Mouse (Mus musculus) lung, embryonic 16.5 days (tissue): ENCODE results near the gene Gpi1. TPM values are rescaled to one million over a fixed set of nuclear protein-coding genes. Genes with fewer than 3 reads are reported as not detected.

Source experiments
- ATAC-seq: fragments of 200-750 bp; cut with Nextera tagmentation; 2 replicates; pipeline ENCODE4 v1.8.0; 2017; ENCODE audit warnings: low read depth, mild to moderate bottlenecking, moderate library complexity
- H3K27ac ChIP-seq: fragments of 300-500 bp; sonication (generic); 2 replicates; pipeline ENCODE4 v1.5.1; 2014; ENCODE audit warnings: mild to moderate bottlenecking, control low read depth, low read length
- H3K27me3 ChIP-seq: fragments of 300-500 bp; sonication (generic); 2 replicates; pipeline ENCODE4 v1.6.1; 2014; ENCODE audit warnings: low read depth, low read length, mixed read lengths; ENCODE audit not compliant: control insufficient read depth, insufficient read depth
- H3K36me3 ChIP-seq: fragments of 300-500 bp; sonication (generic); 2 replicates; pipeline ENCODE4 v1.6.1; 2014; ENCODE audit warnings: low read length; ENCODE audit not compliant: control insufficient read depth, insufficient read depth
- H3K4me1 ChIP-seq: fragments of 300-500 bp; sonication (generic); replicated peaks from 2 replicates; pipeline ENCODE4 v1.6.1; 2014; ENCODE audit warnings: low read length, mixed read lengths; ENCODE audit not compliant: control insufficient read depth, insufficient read depth
- H3K4me2 ChIP-seq: fragments of 300-500 bp; sonication (generic); 2 replicates; pipeline ENCODE4 v1.6.1; 2014; ENCODE audit warnings: low read depth, low read length, control low read depth
- H3K4me3 ChIP-seq: fragments of 300-500 bp; sonication (generic); 2 replicates; pipeline ENCODE4 v1.5.1; 2014; ENCODE audit warnings: mild to moderate bottlenecking, low read length, control low read depth
- H3K9ac ChIP-seq: fragments of 300-500 bp; sonication (generic); 2 replicates; pipeline ENCODE4 v1.6.1; 2014; ENCODE audit warnings: low read length, control low read depth
- H3K9me3 ChIP-seq: fragments of 300-500 bp; sonication (generic); 2 replicates; pipeline ENCODE4 v1.6.1; 2016; ENCODE audit warnings: low read length; ENCODE audit not compliant: control insufficient read depth
- WGBS: fragments of 180-500 bp; shearing (Covaris S2); extraction: QIAGEN DNeasy Blood & Tissue Kit; methylation state at CpG from one replicate; pipeline ENCODE4 v1.1.7; 2014; 5-methylcytosine and 5-hydroxymethylcytosine counted together
- polyA plus RNA-seq: library from polyadenylated mRNA; unstranded; fragments of >200 nt; fragmentation: Nextera tagmentation; extraction: Ambion mirVana; gene quantifications from 2 replicates; pipeline ENCODE4 v1.2.1, GENCODE M21; 2015

Gene Gpi1
- polyA plus RNA-seq, 1 experiment from 2014 or later: 256 TPM

GRCm38 (mm10) chr7:34234610-34235561 is 4.8 kb upstream of the Gpi1 start:
- Histone ChIP-seq H3K9ac (peak overlapping the region; percentile 75), H3K27ac (peak overlapping the region; percentile 94), H3K36me3 (peaks cover 26% of the 10 kb centered on the region), H3K4me1 (peaks cover 11% of the 10 kb centered on the region), H3K4me2 (peak overlapping the region; percentile 81), H3K9me3 (no peaks in the 10 kb centered on the region), H3K4me3 (peak overlapping the region; percentile 55), H3K27me3 (no peaks in the 10 kb centered on the region)
- ATAC-seq: no peak
- 1% methylated on average over 17 of the region's 17 CpGs for WGBS

- WGBS: under 1% methylated on average over 46 of the region's 46 CpGs
- ATAC-seq: peak; percentile 90
- H3K27me3 ChIP-seq: no peaks in the 10 kb centered on the region
Measured at GRCm38 (mm10) chr7:34233909-34234609, 3.9 kb upstream of the Gpi1 start.

GRCm38 (mm10) chr7:34232785-34233725 is 2.9 kb upstream of the Gpi1 start:
- Histone ChIP-seq H3K4me1 (peaks cover 24% of the 10 kb centered on the region), H3K9me3 (no peaks in the 10 kb centered on the region), H3K9ac (peak overlapping the region; percentile 75), H3K4me2 (peak overlapping the region; percentile 81), H3K36me3 (peaks cover 11% of the 10 kb centered on the region), H3K4me3 (peak overlapping the region; percentile 55), H3K27me3 (no peaks in the 10 kb centered on the region), H3K27ac (peak overlapping the region; percentile 94)
- ATAC-seq: no peak
- 34% methylated on average over 7 of the region's 7 CpGs for WGBS

More at GRCm38 (mm10) chr7:34233909-34234609, 3.9 kb upstream of the Gpi1 start:
- peaks cover 19% of the 10 kb centered on the region for H3K36me3 ChIP-seq
- peak overlapping the region; percentile 75 for H3K9ac ChIP-seq
- peaks cover 15% of the 10 kb centered on the region for H3K4me1 ChIP-seq
- no peaks in the 10 kb centered on the region for H3K9me3 ChIP-seq
- H3K27ac ChIP-seq: peak overlapping the region; percentile 94
- peak overlapping the region; percentile 55 for H3K4me3 ChIP-seq
- H3K4me2 ChIP-seq: peak overlapping the region; percentile 81

- Histone ChIP-seq H3K4me3 (peak overlapping the region; percentile 81), H3K27ac (peak overlapping the region; percentile 89), H3K4me1 (peaks cover 32% of the 10 kb centered on the region), H3K4me2 (peak overlapping the region; percentile 83), H3K27me3 (no peaks in the 10 kb centered on the region), H3K9ac (peak overlapping the region; percentile 88), H3K9me3 (no peaks in the 10 kb centered on the region), H3K36me3 (peaks cover 9% of the 10 kb centered on the region)
- WGBS: 0% methylated on average over 19 of the region's 19 CpGs
- peak; percentile 16; the same call in 1 of the 2 replicates for ATAC-seq
Measured at GRCm38 (mm10) chr7:34229691-34230111, 435 bp downstream of the Gpi1 start.

- peaks cover 32% of the 10 kb centered on the region for H3K4me1 ChIP-seq
- peak overlapping the region; percentile 81 for H3K4me3 ChIP-seq
- peak overlapping the region; percentile 89; the same call in 1 of the 2 replicates for H3K27ac ChIP-seq
- H3K9me3 ChIP-seq: no peaks in the 10 kb centered on the region
- 9% methylated on average over 5 of the region's 5 CpGs for WGBS
- peak overlapping the region; percentile 88 for H3K9ac ChIP-seq
- H3K27me3 ChIP-seq: no peaks in the 10 kb centered on the region
- no peak for ATAC-seq
- peaks cover 12% of the 10 kb centered on the region for H3K36me3 ChIP-seq
- peak overlapping the region; percentile 83 for H3K4me2 ChIP-seq
Measured at GRCm38 (mm10) chr7:34229153-34229552, 983 bp downstream of the Gpi1 start.

- peaks cover 32% of the 10 kb centered on the region for H3K4me1 ChIP-seq
- H3K4me3 ChIP-seq: peak overlapping the region; percentile 22
- no peaks in the 10 kb centered on the region for H3K27me3 ChIP-seq
- no peak for ATAC-seq
- H3K4me2 ChIP-seq: peak overlapping the region; percentile 83
- H3K9me3 ChIP-seq: no peaks in the 10 kb centered on the region
- H3K9ac ChIP-seq: peak overlapping the region; percentile 13; the same call in 1 of the 2 replicates
- WGBS: 26% methylated on average over 9 of the region's 9 CpGs
- H3K36me3 ChIP-seq: peaks cover 12% of the 10 kb centered on the region
- no peak overlapping the region for H3K27ac ChIP-seq
Measured at GRCm38 (mm10) chr7:34228641-34229040, 1.5 kb downstream of the Gpi1 start.

- no peaks in the 10 kb centered on the region for H3K27me3 ChIP-seq
- H3K9me3 ChIP-seq: no peaks in the 10 kb centered on the region; the same call in 1 of the 2 replicates
- no peak overlapping the region for H3K4me3 ChIP-seq
- no peak overlapping the region for H3K9ac ChIP-seq
- peaks cover 25% of the 10 kb centered on the region for H3K36me3 ChIP-seq
- no peak for ATAC-seq
- H3K4me1 ChIP-seq: peaks cover 26% of the 10 kb centered on the region
- no peak overlapping the region for H3K4me2 ChIP-seq
- 85% methylated on average over 12 of the region's 12 CpGs for WGBS
- no peak overlapping the region for H3K27ac ChIP-seq
Measured at GRCm38 (mm10) chr7:34226846-34227245, 3.3 kb downstream of the Gpi1 start.

GRCm38 (mm10) chr7:34226086-34226485 is 4.0 kb downstream of the Gpi1 start:
- no peaks in the 10 kb centered on the region for H3K27me3 ChIP-seq
- no peak for ATAC-seq
- H3K9ac ChIP-seq: no peak overlapping the region
- WGBS: 64% methylated on average over 8 of the region's 8 CpGs
- no peak overlapping the region for H3K4me3 ChIP-seq
- no peaks in the 10 kb centered on the region; the same call in 1 of the 2 replicates for H3K9me3 ChIP-seq
- H3K27ac ChIP-seq: no peak overlapping the region
- peaks cover 26% of the 10 kb centered on the region for H3K4me1 ChIP-seq
- peaks cover 32% of the 10 kb centered on the region for H3K36me3 ChIP-seq
- no peak overlapping the region for H3K4me2 ChIP-seq
